Mouse (Mus musculus) right cerebral cortex, postnatal 14 days (tissue): ENCODE data around the gene Pkp1.

Source experiments
- DNase-seq: peaks from one replicate; pipeline ENCODE4 v3.0.0; 2022

Gene Pkp1

GRCm38 (mm10) chr1:135899991-135900515, 19.0 kb downstream of the Pkp1 start:
- no peak for DNase-seq

DNA sequence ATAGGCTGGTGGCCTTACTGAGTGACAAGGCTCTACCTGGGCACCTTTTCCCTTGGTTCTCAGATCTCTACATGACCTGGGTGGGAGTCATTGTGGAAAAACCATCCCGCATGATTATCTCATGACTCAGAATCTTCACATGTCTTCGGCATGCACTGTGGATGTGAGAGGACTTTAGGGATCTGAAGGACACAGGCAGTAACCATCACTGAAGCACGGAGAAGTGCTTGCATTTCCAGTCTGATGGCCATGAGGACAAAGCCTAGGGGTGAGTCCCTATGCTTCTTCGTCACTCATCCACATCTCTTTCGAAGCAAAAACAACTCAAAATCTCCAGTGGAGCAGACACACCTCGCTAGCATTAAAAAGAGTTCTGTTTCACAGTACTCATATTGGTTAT, 19.7 kb downstream of the Pkp1 start:
- DNase-seq, result no peak

- no peak for DNase-seq
Observed at GRCm38 (mm10) chr1:135895367-135895766, 23.6 kb downstream of the Pkp1 start.

- no peak for DNase-seq
Observed at GRCm38 (mm10) chr1:135893377-135893776, 25.6 kb downstream of the Pkp1 start.

DNA sequence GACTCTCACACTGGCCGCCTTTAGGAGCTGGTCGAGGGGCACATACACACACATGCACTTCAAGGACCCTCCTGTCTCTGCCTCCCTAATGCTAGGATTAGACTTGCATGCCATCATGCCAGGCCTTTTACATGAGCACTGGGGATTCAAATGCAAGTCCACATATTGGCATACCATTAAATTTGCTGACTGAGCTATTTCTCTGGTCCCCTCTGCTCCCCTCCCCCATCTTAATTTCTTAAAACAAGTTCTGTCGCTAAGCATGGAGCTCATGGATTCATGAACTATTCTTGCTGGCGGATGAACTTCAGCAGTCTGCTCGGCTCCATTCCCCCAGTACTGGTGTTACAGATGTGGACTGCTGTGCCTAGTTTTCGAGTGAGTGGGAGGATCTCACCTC, 26.2 kb downstream of the Pkp1 start:
- no peak for DNase-seq

GRCm38 (mm10) chr1:135892233-135892632, 26.8 kb downstream of the Pkp1 start:
- DNase-seq, result no peak

GRCm38 (mm10) chr1:135891424-135892216, 27.4 kb downstream of the Pkp1 start:
- no peak for DNase-seq

DNA sequence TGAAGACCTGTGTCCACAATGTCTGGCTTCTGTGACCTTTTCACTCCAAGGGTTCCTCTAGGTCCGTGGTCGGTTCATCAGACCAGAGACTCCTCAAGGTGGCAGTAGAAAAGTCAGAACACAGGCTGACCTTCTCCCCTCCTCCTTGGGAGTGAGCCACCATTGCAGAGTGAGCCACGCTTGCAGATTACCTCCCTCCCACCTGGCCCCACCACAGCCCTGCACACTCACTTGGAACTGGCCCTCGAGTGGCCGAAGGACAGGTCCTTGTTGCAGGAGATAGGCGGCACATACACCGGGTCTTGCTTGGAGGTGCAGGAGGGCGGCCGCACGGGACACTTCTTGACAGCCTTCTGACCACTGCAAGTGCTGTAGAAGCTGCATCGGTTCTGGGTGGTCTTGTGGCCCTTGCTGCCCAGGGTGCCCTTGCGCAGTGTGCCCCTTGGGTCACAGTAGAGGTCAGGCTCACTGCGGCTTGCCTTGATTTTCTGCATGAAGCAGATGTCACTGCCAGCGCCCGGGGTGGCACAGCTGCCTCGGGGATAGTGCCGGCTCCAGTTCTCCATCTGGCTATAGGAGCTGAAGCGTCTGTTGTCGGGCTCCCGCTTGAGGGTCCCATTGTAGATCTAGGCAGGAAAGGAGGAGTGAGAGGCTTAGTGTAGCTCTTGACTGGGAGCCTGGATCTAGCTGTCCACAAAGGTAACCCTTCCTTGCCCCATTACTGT, 29.4 kb downstream of the Pkp1 start:
- DNase-seq, result no peak

- peak; percentile 72 for DNase-seq
Observed at GRCm38 (mm10) chr1:135882385-135883109, 36.5 kb downstream of the Pkp1 start.

- DNase-seq, result no peak
Observed at GRCm38 (mm10) chr1:135877248-135877647, 41.8 kb downstream of the Pkp1 start.

DNA sequence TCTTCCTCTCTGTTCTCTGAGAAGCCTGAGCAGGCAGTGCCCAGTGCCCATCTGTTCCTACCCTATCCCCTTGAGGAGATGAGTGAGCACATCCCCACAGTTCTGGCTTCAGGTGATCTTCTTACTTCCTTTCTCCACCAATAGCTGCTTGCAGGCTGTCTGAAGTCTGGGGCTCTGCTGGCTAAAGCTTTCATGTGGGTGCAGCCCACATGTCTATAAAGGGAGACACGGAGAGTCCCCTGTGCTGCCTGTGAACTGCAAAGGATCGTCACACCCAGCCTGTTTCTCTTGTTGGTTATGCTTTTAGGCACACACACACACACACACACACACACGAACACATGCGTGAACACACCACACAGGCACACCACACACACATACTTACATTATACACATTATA, 46.0 kb downstream of the Pkp1 start:
- no peak for DNase-seq

DNA sequence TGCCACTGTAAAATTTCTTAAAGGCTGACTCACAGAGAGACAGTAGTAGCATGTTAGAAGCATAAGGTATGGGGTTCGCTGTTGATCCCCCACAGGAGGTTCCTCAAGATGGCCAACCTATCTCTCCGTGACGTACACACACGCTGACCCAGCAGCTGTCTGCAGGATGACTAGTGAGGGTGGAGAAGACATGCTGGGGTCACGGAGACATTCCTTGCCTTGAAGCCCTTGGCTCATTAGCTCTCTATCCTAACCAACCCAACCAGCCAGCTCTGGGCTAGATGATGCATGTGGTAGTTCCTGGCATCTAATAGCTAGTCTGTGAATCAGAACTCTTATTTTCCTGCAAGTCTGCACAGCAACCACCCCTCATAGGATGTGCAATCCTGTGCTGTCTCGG, 50.4 kb downstream of the Pkp1 start:
- DNase-seq, result no peak

GRCm38 (mm10) chr1:135865518-135866194, 53.4 kb downstream of the Pkp1 start:
- DNase-seq, result peak; percentile 84

GRCm38 (mm10) chr1:135864830-135865229, 54.2 kb downstream of the Pkp1 start:
- DNase-seq, result no peak

DNA sequence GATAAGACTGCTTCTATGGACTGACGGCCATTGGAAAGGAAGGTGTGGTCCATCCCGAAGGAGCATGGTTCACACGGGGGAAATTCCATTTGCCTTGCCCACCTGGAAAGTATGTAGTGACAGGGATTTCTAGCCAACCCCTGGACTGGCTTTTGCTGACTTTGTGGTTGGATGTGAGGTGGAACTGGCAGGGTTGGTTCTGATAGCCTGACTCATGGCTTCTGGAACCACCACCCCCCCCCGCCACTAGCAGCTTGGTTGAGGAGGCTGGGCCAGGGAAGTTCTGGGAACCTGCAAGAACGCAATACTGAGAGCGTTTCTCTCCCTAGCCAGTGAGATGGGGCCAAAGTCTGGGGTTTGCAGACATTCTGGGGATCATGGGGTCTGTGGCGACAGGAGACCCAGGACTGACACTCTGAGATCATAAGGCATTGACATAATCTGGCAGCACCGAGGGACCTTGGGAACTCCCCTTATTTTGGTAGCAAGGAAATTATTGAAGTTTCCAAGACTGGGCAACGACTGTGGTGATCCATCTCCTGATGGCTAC, 55.1 kb downstream of the Pkp1 start:
- DNase-seq, result no peak

DNA sequence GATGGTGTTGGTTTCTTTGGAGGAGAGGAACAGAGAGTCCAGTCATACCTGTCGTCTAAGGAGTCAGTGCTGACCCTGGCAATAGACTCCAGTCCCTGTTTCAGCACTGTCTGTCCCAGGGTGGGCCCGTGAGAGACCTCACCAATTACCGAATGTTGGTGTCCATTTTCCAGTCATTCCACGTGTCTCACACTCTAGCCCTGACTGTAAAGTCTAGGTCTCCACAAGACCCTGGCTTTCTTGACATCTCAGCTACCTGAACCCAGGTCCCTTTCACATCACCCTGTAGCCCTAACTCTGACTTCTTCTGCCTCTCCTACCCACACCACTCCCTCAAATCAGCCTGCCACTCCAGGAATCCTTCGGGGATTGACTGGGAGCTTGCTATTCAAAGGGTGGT, 56.4 kb downstream of the Pkp1 start:
- DNase-seq, result no peak

GRCm38 (mm10) chr1:135861980-135862552, 56.9 kb downstream of the Pkp1 start:
- no peak for DNase-seq

DNA sequence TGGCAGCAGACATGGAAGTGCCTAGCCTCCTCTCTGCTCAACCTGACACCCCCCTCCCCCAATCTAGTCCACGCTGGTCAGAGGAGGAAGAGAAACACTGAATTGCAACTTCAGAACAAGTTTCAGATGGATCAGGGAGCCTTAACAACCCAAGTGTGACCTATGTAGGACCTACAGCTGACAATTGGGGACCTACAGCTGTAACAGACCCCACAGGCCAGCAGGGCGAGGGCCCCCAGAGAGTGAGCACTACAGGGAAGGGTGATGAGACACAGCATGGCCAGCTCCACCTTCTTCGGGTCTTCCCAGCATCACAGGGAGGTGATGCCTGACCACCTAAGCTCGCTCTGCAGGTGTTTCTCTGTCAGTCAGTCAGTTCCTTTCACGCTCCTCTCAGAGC, 57.9 kb downstream of the Pkp1 start:
- DNase-seq, result no peak

DNA sequence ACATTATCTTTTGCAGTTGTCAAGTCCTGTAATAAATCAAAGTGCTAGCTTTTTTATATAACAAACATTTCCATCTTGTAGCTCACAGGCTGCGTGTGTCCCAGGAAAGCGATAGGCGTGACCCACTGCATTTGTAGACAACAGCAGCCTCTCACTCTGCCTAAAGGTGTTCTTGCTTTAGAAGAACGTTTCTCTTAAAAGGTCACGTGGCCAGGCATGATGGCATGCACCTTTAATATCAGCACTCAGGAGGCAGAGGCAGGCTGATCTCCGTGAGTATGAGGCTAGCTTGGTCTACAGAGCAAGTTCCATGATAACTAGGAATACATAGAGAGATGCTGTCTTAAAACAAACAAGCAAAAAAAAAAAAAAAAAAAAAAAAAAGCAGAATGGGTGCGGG, 60.5 kb downstream of the Pkp1 start:
- no peak for DNase-seq

DNA sequence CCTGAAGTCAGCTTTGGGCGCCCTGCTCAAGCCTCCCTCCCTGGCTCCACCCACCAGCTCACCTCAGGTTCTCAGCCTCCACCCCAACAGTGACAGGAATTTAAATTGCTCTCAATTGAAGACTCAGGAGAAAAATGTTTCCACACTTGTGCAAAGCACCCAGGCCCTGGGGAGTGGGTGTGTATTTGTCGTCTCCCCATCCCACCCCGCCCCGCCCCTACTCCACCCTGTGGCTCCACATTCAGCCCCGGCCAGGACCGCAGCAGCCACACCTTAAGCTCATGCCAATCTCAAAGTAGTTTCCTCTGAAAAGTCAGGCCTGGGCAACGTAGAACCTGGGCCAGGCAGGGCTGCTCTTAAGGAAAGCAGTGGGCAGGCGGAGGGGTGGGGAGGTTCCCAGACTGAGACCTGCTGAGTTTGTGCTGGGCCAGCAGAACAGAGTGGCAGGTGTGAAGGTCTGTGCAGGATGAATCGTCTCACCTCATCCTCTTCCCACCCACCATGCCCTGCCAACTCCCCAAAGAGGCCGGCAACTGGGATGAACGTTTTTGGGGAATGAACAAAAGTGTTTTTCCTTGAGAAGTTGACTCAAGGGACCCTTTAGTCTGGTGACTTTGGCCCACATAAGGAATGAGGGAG, 61.8 kb downstream of the Pkp1 start:
- DNase-seq, result no peak

DNA sequence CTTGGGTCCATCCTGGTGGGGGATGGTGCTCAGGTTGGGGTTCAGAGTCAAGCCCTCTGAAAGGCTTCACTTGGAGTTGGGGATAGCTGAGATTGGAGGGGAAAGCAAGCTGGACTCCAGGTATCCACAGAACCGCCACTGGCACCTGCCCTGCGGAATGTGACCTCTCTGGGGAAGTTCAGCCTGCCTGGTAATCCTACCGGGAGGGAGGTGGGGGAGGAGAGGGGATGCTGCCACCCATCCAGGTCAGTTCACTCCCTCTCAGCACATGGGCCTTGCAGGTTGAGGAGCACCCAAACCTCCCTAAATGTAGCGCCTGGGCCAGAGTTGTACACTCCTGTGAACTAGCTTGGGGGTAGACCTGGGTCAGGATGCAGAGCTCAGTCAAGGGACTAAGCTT, 62.9 kb downstream of the Pkp1 start:
- DNase-seq, result no peak

DNA sequence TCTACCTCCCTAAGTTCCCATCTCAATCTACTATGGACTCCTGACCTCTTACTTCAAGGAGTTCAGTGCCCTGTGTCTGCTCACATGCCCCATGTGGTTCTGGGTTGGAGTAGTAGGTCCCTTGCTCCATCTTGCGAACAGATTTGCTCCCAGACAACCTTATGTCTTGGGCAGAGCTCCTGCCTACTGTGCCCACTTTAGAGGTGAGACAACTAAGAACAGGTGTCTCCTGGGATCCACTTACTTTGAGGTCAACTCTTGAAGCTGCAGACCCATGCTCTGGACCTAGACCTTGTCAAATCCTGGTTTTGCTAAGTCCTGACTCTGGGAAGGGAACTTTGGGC, 63.7 kb downstream of the Pkp1 start:
- no peak for DNase-seq
